Comparison of ENCODE assay signal across 9 mouse cellular contexts in genomic region chr1:79861130-79861942, GRCm38 (mm10). TPM values are rescaled to one million over a fixed set of nuclear protein-coding genes. Genes with fewer than 3 reads are reported as not detected.
A peak's percentile ranks its signal among the peaks of the same experiment; 100 is the strongest.
DNase-seq lines count a peak whose midpoint lies in the region; ATAC-seq lines count a peak whose summit lies in the region.
"Had no signal": no experiment of that assay in that cellular context is flagged by ENCODE, and none has a peak within 500 bp of the region (broad histone marks: within the 10 kb centered on the region; RNA-seq: fewer than 3 reads in every experiment).

Gene Serpine2 (minus strand): TSS chr1:79861180.

- intact Hi-C loops in left cerebral cortex, postnatal 4 days (cut with DNase I) = no loop called here

- no peaks in the 10 kb centered on the region for H3K9me3 ChIP-seq in kidney, embryonic 15.5 days (replicated peaks)
- no peaks in the 10 kb centered on the region for H3K9me3 ChIP-seq in hindbrain, embryonic 11.5 days (ENCODE audit: control insufficient read depth, low read length)

- H3K27ac ChIP-seq in kidney, embryonic 15.5 days = peak within 1 kb of the TSS; percentile 39; the same call in 1 of the 2 replicates
- no peak within 1 kb of the TSS for H3K27ac ChIP-seq in hindbrain, embryonic 11.5 days (ENCODE audit: low read depth, low read length)

- no peak within 1 kb of the TSS for H3K4me3 ChIP-seq in kidney, embryonic 15.5 days (replicated peaks)
- no peak within 1 kb of the TSS for H3K4me3 ChIP-seq in hindbrain, embryonic 11.5 days (ENCODE audit: low read depth, low read length)

- H3K4me2 ChIP-seq in kidney, embryonic 15.5 days = peak within 1 kb of the TSS; percentile 16; the same call in 1 of the 2 replicates
- no peak within 1 kb of the TSS for H3K4me2 ChIP-seq in hindbrain, embryonic 11.5 days (replicated peaks; ENCODE audit: low read depth, low read length)

- H3K27me3 ChIP-seq in kidney, embryonic 15.5 days = no peaks in the 10 kb centered on the region
- peaks cover 3% of the 10 kb centered on the region; the same call in 1 of the 2 replicates for H3K27me3 ChIP-seq in hindbrain, embryonic 11.5 days (ENCODE audit: control insufficient read depth, insufficient read depth, low read length)

- H3K36me3 ChIP-seq in kidney, embryonic 15.5 days = no peaks in the 10 kb centered on the region
- H3K36me3 ChIP-seq in hindbrain, embryonic 11.5 days (ENCODE audit: control insufficient read depth, insufficient read depth, low read length) = no peaks in the 10 kb centered on the region

- 46% methylated on average over 6 of the region's 6 CpGs for WGBS in kidney, embryonic 15.5 days
- 59% methylated on average over 6 of the region's 6 CpGs for WGBS in hindbrain, embryonic 11.5 days

- H3K4me1 ChIP-seq in kidney, embryonic 15.5 days = peaks cover 30% of the 10 kb centered on the region
- H3K4me1 ChIP-seq in hindbrain, embryonic 11.5 days (replicated peaks; ENCODE audit: control insufficient read depth, insufficient read depth, low read length) = 0 out of 2 replicates have a peak, but pooled peaks cover 4% of the 10 kb centered on the region

- H3K9ac ChIP-seq in kidney, embryonic 15.5 days = no peak within 1 kb of the TSS
- H3K9ac ChIP-seq in hindbrain, embryonic 11.5 days (ENCODE audit: low read depth, low read length) = no peak within 1 kb of the TSS

- no peak for DNase-seq in kidney, adult 8-10 months
- no peak for DNase-seq in adrenal gland, postnatal 4 days (ENCODE audit: low spot score in 2 of 2)
- DNase-seq in frontal cortex, postnatal 14 days (ENCODE audit: low spot score in 2 of 2) = peak; percentile 24 to 29
- peak; percentile 12 for DNase-seq in hindbrain, embryonic 11.5 days (ENCODE audit: low spot score)
- peak; percentile 65 for DNase-seq in left cerebral cortex, postnatal 4 days
- DNase-seq in ovary, postnatal 10 days (ENCODE audit: low spot score) = peak; percentile 2
- no peak for DNase-seq in MN1 (ENCODE audit: low spot score)

- ATAC-seq in kidney, embryonic 15.5 days (replicated peaks; ENCODE audit: low FRiP score) = no peak
- no peak for ATAC-seq in hindbrain, embryonic 11.5 days (ENCODE audit: low FRiP score)
- ATAC-seq: Patski had no signal

RNA-seq across cellular contexts. Expression of gene Serpine2, which starts in this region (rescaled TPM):
- 139 and 181 TPM in 2 replicates for polyA plus RNA-seq in kidney, embryonic 15.5 days (2015; fragmentation: Nextera tagmentation; extraction: Ambion mirVana)
- total RNA-seq in adrenal gland, postnatal 4 days (2021) = 10 to 100 TPM; 20.1 to 31.4 TPM
- polyA plus RNA-seq in hindbrain, embryonic 11.5 days (2014; fragmentation: Nextera tagmentation; extraction: Ambion mirVana) = 91.7 and 103 TPM in 2 replicates
- 100 to 1,000 TPM; 122 to 129 TPM for total RNA-seq in left cerebral cortex, postnatal 4 days (2021)

Comparison
In these comparisons a context has a peak if more than half of its experiments do, and no peak if none do; other contexts are left out.
1. DNase-seq: peak in frontal cortex, postnatal 14 days (2 of 2), hindbrain, embryonic 11.5 days (single experiment), left cerebral cortex, postnatal 4 days (single experiment) and ovary, postnatal 10 days (single experiment); none in kidney, adult 8-10 months (0 of 2), adrenal gland, postnatal 4 days (0 of 2) and MN1 (single experiment).